Mouse (Mus musculus): Measurements from ENCODE around the gene Slc1a3. TPM values are rescaled to one million over a fixed set of nuclear protein-coding genes. Genes with fewer than 3 reads are reported as not detected.
"Not testable (repeated sequence)": the region's sequence is repeated elsewhere in the genome, so short reads cannot be mapped to it uniquely, and the experiment has no call there.

Slc1a3 gene
- polyA plus RNA-seq, 1 experiment: 23.1 TPM

DNA sequence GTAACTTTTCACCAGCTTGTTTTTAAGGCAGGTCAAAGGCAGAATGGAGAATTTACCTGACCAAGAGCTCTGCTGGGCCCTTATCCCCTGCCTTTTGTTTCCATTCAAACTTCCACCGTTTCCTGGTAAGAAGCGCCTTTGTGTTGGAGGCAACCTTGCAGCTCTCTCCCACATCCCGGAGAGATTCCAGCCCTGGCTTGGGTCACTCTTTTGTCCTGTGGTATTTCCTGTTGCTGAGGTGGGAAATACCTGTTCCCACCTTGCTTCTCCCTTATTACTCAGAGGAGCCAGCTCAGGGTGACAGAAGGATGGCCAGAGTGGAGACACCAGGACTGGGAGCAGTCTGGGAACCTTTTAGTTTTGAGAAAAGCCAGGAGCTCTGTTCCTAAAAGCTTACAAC, 12.6 kb downstream of the Slc1a3 start:
- H3K27me3 ChIP-seq (ENCODE audit: control insufficient read depth, insufficient read depth, low read length): no peaks in the 10 kb centered on the region
- DNase-seq: no peak
- TF ChIP-seq CTCF (IDR thresholded peaks at IDR 0.05; ENCODE audit: borderline replicate concordance, control insufficient read depth, extremely low read depth, insufficient read depth, low read length, poor library complexity) (no peak), POLR2A (IDR thresholded peaks at IDR 0.05; ENCODE audit: control insufficient read depth, extremely low read depth, insufficient read depth, low read length, poor library complexity) (no peak)
- H3K27ac ChIP-seq (ENCODE audit: control insufficient read depth, insufficient read depth, low read length): no peak overlapping the region
- no peak overlapping the region for H3K4me3 ChIP-seq (ENCODE audit: control insufficient read depth, insufficient read depth, low read length)
- WGBS: 86% methylated on average over 3 of the region's 3 CpGs
- H3K4me1 ChIP-seq (replicated peaks; ENCODE audit: control insufficient read depth, insufficient read depth, low read length): no peaks in the 10 kb centered on the region
- H3K36me3 ChIP-seq (ENCODE audit: control insufficient read depth, insufficient read depth, low read length): no peaks in the 10 kb centered on the region

DNA sequence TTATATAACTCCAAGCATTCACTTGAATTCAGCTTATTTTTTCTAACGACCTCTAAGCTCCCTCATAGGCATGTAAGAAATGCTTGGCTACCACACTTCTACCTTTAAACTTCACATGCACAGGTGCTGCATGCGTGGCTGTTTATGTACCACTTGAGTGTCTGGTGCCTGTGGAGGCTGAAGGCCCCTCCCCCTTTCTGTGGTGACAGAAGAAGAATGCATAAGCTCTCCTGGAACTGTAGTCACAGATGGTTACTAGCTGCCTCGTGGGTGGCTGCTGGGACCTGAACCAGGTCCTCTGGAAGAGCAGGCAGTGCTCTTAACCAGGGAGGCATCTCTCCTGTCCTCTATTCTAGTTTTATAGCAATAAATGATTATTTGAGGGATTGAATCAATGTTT, 13.1 kb downstream of the Slc1a3 start:
- no peak for DNase-seq

DNA sequence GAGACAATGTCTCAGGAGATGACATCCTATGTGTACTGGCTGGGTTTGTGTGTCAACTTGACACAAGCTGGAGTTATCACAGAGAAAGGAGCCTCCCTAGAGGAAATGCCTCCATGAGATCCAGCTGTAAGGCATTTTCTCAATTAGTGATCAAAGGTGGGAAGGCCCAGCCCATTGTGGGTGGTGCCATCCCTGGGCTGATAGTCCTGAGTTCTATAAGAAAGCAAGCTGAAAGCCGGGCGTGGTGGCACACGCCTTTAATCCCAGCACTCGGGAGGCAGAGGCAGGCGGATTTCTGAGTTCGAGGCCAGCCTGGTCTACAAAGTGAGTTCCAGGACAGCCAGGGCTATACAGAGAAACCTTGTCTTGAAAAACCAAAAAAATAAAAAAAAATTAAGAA, 20.4 kb downstream of the Slc1a3 start:
- DNase-seq; H3K36me3 ChIP-seq (ENCODE audit: control insufficient read depth, insufficient read depth, low read length); H3K4me1 ChIP-seq (replicated peaks; ENCODE audit: control insufficient read depth, insufficient read depth, low read length); H3K4me3 ChIP-seq (ENCODE audit: control insufficient read depth, insufficient read depth, low read length); H3K27ac ChIP-seq (ENCODE audit: control insufficient read depth, insufficient read depth, low read length); H3K27me3 ChIP-seq (ENCODE audit: control insufficient read depth, insufficient read depth, low read length): not testable (repeated sequence)
- WGBS: 96% methylated on average over 6 of the region's 6 CpGs

More for the DNA sequence above, 13.1 kb downstream of the Slc1a3 start:
- Histone ChIP-seq H3K4me3 (ENCODE audit: control insufficient read depth, insufficient read depth, low read length) (no peak overlapping the region), H3K27ac (ENCODE audit: control insufficient read depth, insufficient read depth, low read length) (no peak overlapping the region), H3K36me3 (ENCODE audit: control insufficient read depth, insufficient read depth, low read length) (no peaks in the 10 kb centered on the region), H3K27me3 (ENCODE audit: control insufficient read depth, insufficient read depth, low read length) (no peaks in the 10 kb centered on the region), H3K4me1 (replicated peaks; ENCODE audit: control insufficient read depth, insufficient read depth, low read length) (no peaks in the 10 kb centered on the region)
- no peak for TF ChIP-seq CTCF (IDR thresholded peaks at IDR 0.05; ENCODE audit: borderline replicate concordance, control insufficient read depth, extremely low read depth, insufficient read depth, low read length, poor library complexity)
- no peak for TF ChIP-seq POLR2A (IDR thresholded peaks at IDR 0.05; ENCODE audit: control insufficient read depth, extremely low read depth, insufficient read depth, low read length, poor library complexity)
- 63% methylated on average over 3 of the region's 3 CpGs for WGBS

DNA sequence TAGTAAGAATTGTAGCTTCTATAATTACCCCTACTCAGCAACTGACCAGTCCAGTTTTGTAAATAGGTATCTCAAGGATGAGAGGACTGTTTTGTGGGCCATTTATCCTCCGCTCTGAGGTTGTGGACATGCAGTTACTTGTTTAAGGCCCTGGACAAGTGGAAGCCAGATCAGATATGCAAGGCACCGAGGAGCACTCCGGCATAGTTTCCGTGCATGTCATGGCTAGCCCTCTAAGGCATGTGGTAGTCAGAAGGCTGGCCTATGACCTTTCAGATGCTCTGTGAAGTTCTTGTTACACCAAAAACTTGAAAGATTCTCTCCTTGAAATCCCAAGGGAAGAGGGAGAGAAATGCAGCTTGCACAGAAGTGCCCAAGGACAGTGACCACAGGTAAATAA, 23.7 kb downstream of the Slc1a3 start:
- no peak overlapping the region for H3K4me3 ChIP-seq (ENCODE audit: control insufficient read depth, insufficient read depth, low read length)
- TF ChIP-seq POLR2A (IDR thresholded peaks at IDR 0.05; ENCODE audit: control insufficient read depth, extremely low read depth, insufficient read depth, low read length, poor library complexity) (no peak), CTCF (IDR thresholded peaks at IDR 0.05; ENCODE audit: borderline replicate concordance, control insufficient read depth, extremely low read depth, insufficient read depth, low read length, poor library complexity) (no peak)
- no peak for DNase-seq
- no peaks in the 10 kb centered on the region for H3K4me1 ChIP-seq (replicated peaks; ENCODE audit: control insufficient read depth, insufficient read depth, low read length)
- H3K36me3 ChIP-seq (ENCODE audit: control insufficient read depth, insufficient read depth, low read length): no peaks in the 10 kb centered on the region
- no peak overlapping the region for H3K27ac ChIP-seq (ENCODE audit: control insufficient read depth, insufficient read depth, low read length)
- no peaks in the 10 kb centered on the region for H3K27me3 ChIP-seq (ENCODE audit: control insufficient read depth, insufficient read depth, low read length)
- WGBS: 94% methylated on average over 4 of the region's 4 CpGs

DNA sequence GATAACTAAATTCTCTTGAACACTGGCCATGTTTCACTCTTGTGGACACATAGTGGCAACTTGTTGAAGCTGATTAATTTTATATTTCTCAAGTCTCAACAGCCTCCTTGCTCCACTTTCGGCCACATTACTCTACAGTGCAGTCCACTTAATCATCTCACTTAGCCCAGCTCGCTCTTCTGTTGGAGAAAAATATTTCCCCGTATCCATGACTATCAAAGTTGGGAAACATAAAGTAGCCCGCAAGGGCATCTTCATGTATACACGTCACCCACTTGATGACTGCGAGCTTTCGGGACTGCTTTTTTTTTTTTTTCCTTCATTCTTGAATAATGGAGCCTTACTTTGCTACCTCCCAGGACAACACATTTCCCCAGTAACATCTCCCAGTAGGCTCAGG, 25.1 kb downstream of the Slc1a3 start:
- Histone ChIP-seq H3K4me1 (replicated peaks; ENCODE audit: control insufficient read depth, insufficient read depth, low read length) (no peaks in the 10 kb centered on the region), H3K27me3 (ENCODE audit: control insufficient read depth, insufficient read depth, low read length) (no peaks in the 10 kb centered on the region), H3K27ac (ENCODE audit: control insufficient read depth, insufficient read depth, low read length) (no peak overlapping the region), H3K4me3 (ENCODE audit: control insufficient read depth, insufficient read depth, low read length) (no peak overlapping the region), H3K36me3 (ENCODE audit: control insufficient read depth, insufficient read depth, low read length) (no peaks in the 10 kb centered on the region)
- DNase-seq: no peak
- WGBS: 96% methylated on average over 7 of the region's 7 CpGs
- TF ChIP-seq POLR2A (IDR thresholded peaks at IDR 0.05; ENCODE audit: control insufficient read depth, extremely low read depth, insufficient read depth, low read length, poor library complexity): no peak
- no peak for TF ChIP-seq CTCF (IDR thresholded peaks at IDR 0.05; ENCODE audit: borderline replicate concordance, control insufficient read depth, extremely low read depth, insufficient read depth, low read length, poor library complexity)

DNA sequence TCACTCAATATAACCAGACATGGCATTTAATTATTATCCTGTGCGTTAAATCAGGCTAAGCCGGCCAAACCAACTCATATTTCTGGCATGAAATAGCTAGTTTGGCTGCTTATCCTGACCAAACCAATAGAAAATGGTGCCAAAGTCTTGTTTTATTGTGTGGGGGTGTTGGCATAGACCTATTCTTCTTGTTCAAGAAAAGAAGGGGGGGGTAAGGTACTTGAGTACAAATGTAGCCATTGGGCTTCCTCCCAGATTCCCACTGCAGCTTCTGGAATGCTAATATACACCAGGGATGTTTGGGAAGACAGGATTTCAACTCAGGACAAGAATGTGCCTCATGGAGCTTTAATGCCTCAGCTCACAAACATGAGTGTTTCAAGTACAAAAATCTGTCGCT, 26.3 kb downstream of the Slc1a3 start:
- no peak for DNase-seq
- Histone ChIP-seq H3K4me3 (ENCODE audit: control insufficient read depth, insufficient read depth, low read length) (no peak overlapping the region), H3K36me3 (ENCODE audit: control insufficient read depth, insufficient read depth, low read length) (no peaks in the 10 kb centered on the region), H3K27ac (ENCODE audit: control insufficient read depth, insufficient read depth, low read length) (no peak overlapping the region), H3K27me3 (ENCODE audit: control insufficient read depth, insufficient read depth, low read length) (no peaks in the 10 kb centered on the region), H3K4me1 (replicated peaks; ENCODE audit: control insufficient read depth, insufficient read depth, low read length) (no peaks in the 10 kb centered on the region)
- TF ChIP-seq POLR2A (IDR thresholded peaks at IDR 0.05; ENCODE audit: control insufficient read depth, extremely low read depth, insufficient read depth, low read length, poor library complexity): no peak
- no peak for TF ChIP-seq CTCF (IDR thresholded peaks at IDR 0.05; ENCODE audit: borderline replicate concordance, control insufficient read depth, extremely low read depth, insufficient read depth, low read length, poor library complexity)
- 95% methylated on average over 3 of the region's 3 CpGs for WGBS

DNA sequence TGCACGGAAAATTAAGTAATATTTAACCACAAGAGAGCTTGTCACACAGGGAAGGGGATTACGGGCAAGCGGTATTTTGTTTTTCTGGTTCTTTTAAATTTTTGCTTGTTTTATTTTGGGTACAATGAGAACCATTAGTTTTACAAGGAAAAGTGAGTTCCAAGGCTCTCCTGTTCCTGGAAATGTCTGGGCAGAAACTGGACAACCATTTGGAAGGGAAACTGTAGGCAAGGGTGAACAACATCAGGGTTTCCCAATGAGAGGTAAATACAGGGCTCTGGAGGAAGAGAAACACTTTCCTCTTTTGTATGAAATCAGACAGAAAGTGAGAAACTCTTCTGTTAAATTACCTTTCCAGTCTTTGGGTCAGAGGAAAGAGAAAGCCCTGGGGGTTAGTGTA, 27.7 kb downstream of the Slc1a3 start:
- whole genome bisulfite sequencing: 95% methylated on average over 3 of the region's 3 CpGs
- Histone ChIP-seq H3K4me1 (replicated peaks; ENCODE audit: control insufficient read depth, insufficient read depth, low read length) (no peaks in the 10 kb centered on the region), H3K27me3 (ENCODE audit: control insufficient read depth, insufficient read depth, low read length) (no peaks in the 10 kb centered on the region), H3K4me3 (ENCODE audit: control insufficient read depth, insufficient read depth, low read length) (no peak overlapping the region), H3K36me3 (ENCODE audit: control insufficient read depth, insufficient read depth, low read length) (no peaks in the 10 kb centered on the region), H3K27ac (ENCODE audit: control insufficient read depth, insufficient read depth, low read length) (no peak overlapping the region)
- no peak for DNase-seq
- TF ChIP-seq POLR2A (IDR thresholded peaks at IDR 0.05; ENCODE audit: control insufficient read depth, extremely low read depth, insufficient read depth, low read length, poor library complexity) (no peak), CTCF (IDR thresholded peaks at IDR 0.05; ENCODE audit: borderline replicate concordance, control insufficient read depth, extremely low read depth, insufficient read depth, low read length, poor library complexity) (no peak)
